Mouse (Mus musculus) E14TG2a.4 (cell line): ENCODE measurements around the gene Abca7.

Experiments
- CTCF ChIP-seq: conservative IDR thresholded peaks from 2 replicates; pipeline ENCODE4 v1.5.1; 2014; ENCODE audit warnings: low read length
- NANOG ChIP-seq: IDR thresholded peaks from 2 replicates; pipeline ENCODE4 v1.6.1; 2014; ENCODE audit warnings: borderline replicate concordance, low read length, mixed read lengths

DNA sequence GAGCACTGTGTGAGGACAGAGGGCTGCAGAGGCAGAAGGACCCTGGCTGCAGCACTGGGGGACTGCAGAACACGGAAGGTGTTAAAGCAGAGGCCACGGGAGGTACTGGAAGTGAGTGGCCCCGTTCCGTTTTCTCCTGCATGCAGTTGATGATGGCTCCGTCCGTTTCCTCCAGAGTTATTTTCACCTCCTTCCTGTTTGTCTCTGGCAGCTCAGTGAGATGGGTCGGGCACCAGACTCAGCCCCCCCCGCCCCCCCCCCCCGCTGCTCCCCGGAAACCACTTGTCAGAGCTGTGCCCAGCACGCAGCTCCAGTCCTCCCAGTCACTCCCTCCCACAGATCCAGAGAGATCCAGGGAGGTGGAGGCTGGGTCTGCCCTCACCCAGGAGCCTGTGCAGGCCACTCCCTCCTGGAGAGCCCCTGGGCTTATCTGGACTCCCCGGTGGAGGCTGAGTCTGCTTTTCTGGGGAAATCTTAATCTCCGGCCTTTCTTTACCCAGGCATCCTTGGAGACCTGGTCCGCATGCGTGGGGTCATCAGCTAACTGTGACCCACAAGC, 22.5 kb downstream of the Abca7 start:
- TF ChIP-seq CTCF (no peak), NANOG (no peak)
